Mouse (Mus musculus): ENCODE data around the gene Cd3eap. TPM values are rescaled to one million over a fixed set of nuclear protein-coding genes. Genes with fewer than 3 reads are reported as not detected.

Cd3eap gene
- total and polyA plus RNA-seq, 3 experiments, result 43.9 to 49.8 TPM; not detected in 1

DNA sequence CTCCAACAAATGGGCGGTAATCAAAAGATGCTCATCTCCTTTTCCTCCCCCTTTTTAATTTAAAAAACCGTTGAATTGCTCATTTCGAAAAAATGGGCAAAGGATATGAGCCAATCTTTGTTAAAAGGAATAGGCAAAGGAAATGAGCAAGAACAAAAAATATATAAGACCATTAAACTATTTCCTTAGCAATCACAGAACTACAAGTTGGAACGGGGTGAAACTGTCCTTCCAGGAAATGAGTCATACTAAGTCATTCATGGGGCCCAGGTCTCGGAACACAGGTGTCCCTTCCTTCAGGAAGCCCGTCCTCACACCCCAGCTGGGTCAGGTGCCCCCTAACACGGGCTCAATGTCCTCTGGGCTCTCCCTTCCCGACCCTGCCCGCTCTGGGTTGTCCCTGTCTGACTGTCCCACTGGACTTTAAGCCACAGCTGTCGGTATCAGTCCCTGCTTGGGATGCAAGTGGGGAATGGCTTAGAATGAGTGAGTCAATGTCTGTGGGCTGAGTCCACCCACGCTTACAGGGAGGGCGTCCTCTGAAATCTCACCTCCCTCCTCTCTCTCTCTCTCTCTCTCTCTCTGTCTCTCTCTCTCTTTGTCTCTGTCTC lies 14.9 kb downstream of the Cd3eap start, which contains the start of gene Ercc1:
Gene Ercc1, plus strand, starts transcription at position 542 of the 611 bp plus-strand sequence.
- peaks cover 0 to 5% of the 10 kb centered on the region in 2 experiments; a peak in 2 of 4 replicates for H3K36me3 ChIP-seq (ENCODE audit: control insufficient read depth in 1 of 2, insufficient read depth in 2 of 2, low read length in 2 of 2)
- no peaks in the 10 kb centered on the region for H3K9me3 ChIP-seq (replicated peaks; ENCODE audit: insufficient read depth, low read length)
- H3K79me2 ChIP-seq (ENCODE audit: control insufficient read depth, insufficient read depth, low read length, poor library complexity), result no peaks in the 10 kb centered on the region
- H3K9ac ChIP-seq (ENCODE audit: control insufficient read depth, low read depth, low read length, poor library complexity, severe bottlenecking), result peak within 1 kb of the TSS; percentile 70
- DNase-seq (ENCODE audit: low read depth, low spot score), result no peak
- H3K27me3 ChIP-seq (ENCODE audit: control insufficient read depth in 1 of 2, insufficient read depth in 2 of 2, low read length in 2 of 2), result peaks cover 0 to 6% of the 10 kb centered on the region in 2 experiments; a peak in 2 of 4 replicates
- peak within 1 kb of the TSS; percentile 66 to 70 for H3K4me3 ChIP-seq (ENCODE audit: control insufficient read depth in 1 of 2, insufficient read depth in 1 of 2, low read depth in 2 of 2, low read length in 2 of 2)
- peak within 1 kb of the TSS; percentile 43 for H3K27ac ChIP-seq (ENCODE audit: control insufficient read depth, low read depth, low read length)
- TF ChIP-seq SMC3 (IDR thresholded peaks at IDR 0.05; ENCODE audit: low read depth, low read length), result no peak
- 0 out of 2 replicates have a peak, but pooled peaks have one; percentile 17 for TF ChIP-seq ZMIZ1 (IDR thresholded peaks at IDR 0.05; ENCODE audit: low read depth, low read length)
- TF ChIP-seq MAX (IDR thresholded peaks at IDR 0.05; ENCODE audit: low read length), result 0 out of 2 replicates have a peak, but pooled peaks have one; percentile 0
- 0 out of 2 replicates have a peak, but pooled peaks have one; percentile 4 for TF ChIP-seq USF1 (IDR thresholded peaks at IDR 0.05; ENCODE audit: low read depth, low read length)
- peaks cover 2 to 18% of the 10 kb centered on the region in 2 experiments; a peak in 3 of 4 replicates for H3K4me1 ChIP-seq (ENCODE audit: control insufficient read depth in 1 of 2, insufficient read depth in 2 of 2, low read length in 2 of 2)

GRCm38 (mm10) chr7:19343210-19343808 lies 16.0 kb downstream of the Cd3eap start:
- peak overlapping the region; percentile 1 to 30; a peak in 2 of 4 replicates for H3K4me3 ChIP-seq (ENCODE audit: control insufficient read depth in 1 of 2, insufficient read depth in 1 of 2, low read depth in 2 of 2, low read length in 2 of 2)
- TF ChIP-seq SIN3A (IDR thresholded peaks at IDR 0.05; ENCODE audit: low read length), result peak; percentile 73; the same call in 1 of the 2 replicates
- TF ChIP-seq MYC (IDR thresholded peaks at IDR 0.05; ENCODE audit: low read depth, low read length), result no peak
- TF ChIP-seq KAT2A (conservative IDR thresholded peaks at IDR 0.05; ENCODE audit: low read depth, low read length), result no peak
- TF ChIP-seq RAD21 (IDR thresholded peaks at IDR 0.05; ENCODE audit: low read depth, low read length), result peak; percentile 93
- peak; percentile 90 to 98 (median 97) for TF ChIP-seq CTCF (IDR thresholded peaks at IDR 0.05 in 2 of 3, conservative IDR thresholded peaks at IDR 0.05 in 1 of 3; ENCODE audit: control insufficient read depth in 1 of 3, insufficient read depth in 1 of 3, low read depth in 2 of 3, low read length in 3 of 3, poor library complexity in 1 of 3, severe bottlenecking in 1 of 3)
- TF ChIP-seq USF1 (IDR thresholded peaks at IDR 0.05; ENCODE audit: low read depth, low read length), result no peak
- peak; percentile 7; the same call in 1 of the 2 replicates for TF ChIP-seq MAX (IDR thresholded peaks at IDR 0.05; ENCODE audit: low read length)
- no peak for TF ChIP-seq MYB (IDR thresholded peaks at IDR 0.05; ENCODE audit: low read depth, low read length)
- peak; percentile 84 for TF ChIP-seq SMC3 (IDR thresholded peaks at IDR 0.05; ENCODE audit: low read depth, low read length)
- no peak for TF ChIP-seq GATA1 (IDR thresholded peaks at IDR 0.05; ENCODE audit: low read depth, low read length)
- TF ChIP-seq MXI1 (IDR thresholded peaks at IDR 0.05; ENCODE audit: low read depth, low read length), result peak; percentile 31; the same call in 1 of the 2 replicates
- TF ChIP-seq ZC3H11A (IDR thresholded peaks at IDR 0.05; ENCODE audit: low read depth, low read length), result peak; percentile 81
- TF ChIP-seq RCOR1 (IDR thresholded peaks at IDR 0.05; ENCODE audit: low read depth, low read length), result no peak
- H3K79me2 ChIP-seq (ENCODE audit: control insufficient read depth, insufficient read depth, low read length, poor library complexity), result no peaks in the 10 kb centered on the region
- no peaks in the 10 kb centered on the region for H3K9me3 ChIP-seq (replicated peaks; ENCODE audit: insufficient read depth, low read length)
- DNase-seq (ENCODE audit: low read depth, low spot score), result peak; percentile 92
- peaks cover 0 to 5% of the 10 kb centered on the region in 2 experiments; a peak in 2 of 4 replicates for H3K36me3 ChIP-seq (ENCODE audit: control insufficient read depth in 1 of 2, insufficient read depth in 2 of 2, low read length in 2 of 2)
- peak overlapping the region; percentile 47 for H3K9ac ChIP-seq (ENCODE audit: control insufficient read depth, low read depth, low read length, poor library complexity, severe bottlenecking)
- H3K27me3 ChIP-seq (ENCODE audit: control insufficient read depth in 1 of 2, insufficient read depth in 2 of 2, low read length in 2 of 2), result peaks cover 0 to 6% of the 10 kb centered on the region in 2 experiments; a peak in 2 of 4 replicates
- H3K27ac ChIP-seq (ENCODE audit: control insufficient read depth, low read depth, low read length), result no peak overlapping the region
- H3K4me1 ChIP-seq (ENCODE audit: control insufficient read depth in 1 of 2, insufficient read depth in 2 of 2, low read length in 2 of 2), result peaks cover 2 to 18% of the 10 kb centered on the region in 2 experiments; a peak in 3 of 4 replicates

Data from MEL (cell line).